Mouse (Mus musculus) neural tube, embryonic 15.5 days (tissue): Measurements from ENCODE around the gene Plk5. TPM values are rescaled to one million over a fixed set of nuclear protein-coding genes. Genes with fewer than 3 reads are reported as not detected.

Experiments
- ATAC-seq: fragments of 200-750 bp; cut with Nextera tagmentation; 2 replicates; pipeline ENCODE4 v1.8.0; 2017; ENCODE audit warnings: mild to moderate bottlenecking, moderate TSS enrichment, moderate library complexity; ENCODE audit not compliant: low FRiP score
- H3K27ac ChIP-seq: fragments of 300-500 bp; sonication (generic); replicated peaks from 2 replicates; pipeline ENCODE4 v1.5.1; 2015; ENCODE audit warnings: mild to moderate bottlenecking, inconsistent platforms
- H3K27me3 ChIP-seq: fragments of 300-500 bp; sonication (generic); replicated peaks from 2 replicates; pipeline ENCODE4 v1.6.1; 2015; ENCODE audit warnings: inconsistent platforms
- H3K36me3 ChIP-seq: fragments of 300-500 bp; sonication (generic); 2 replicates; pipeline ENCODE4 v1.6.1; 2015; ENCODE audit warnings: inconsistent platforms
- H3K4me1 ChIP-seq: fragments of 300-500 bp; sonication (generic); 2 replicates; pipeline ENCODE4 v1.6.1; 2015; ENCODE audit warnings: inconsistent platforms
- H3K4me2 ChIP-seq: fragments of 300-500 bp; sonication (generic); 2 replicates; pipeline ENCODE4 v1.6.1; 2015; ENCODE audit warnings: inconsistent platforms, mild to moderate bottlenecking, moderate library complexity
- H3K4me3 ChIP-seq: fragments of 300-500 bp; sonication (generic); replicated peaks from 2 replicates; pipeline ENCODE4 v1.5.1; 2015; ENCODE audit warnings: mild to moderate bottlenecking, inconsistent platforms
- H3K9ac ChIP-seq: fragments of 300-500 bp; sonication (generic); replicated peaks from 2 replicates; pipeline ENCODE4 v1.6.1; 2015; ENCODE audit warnings: mild to moderate bottlenecking, inconsistent platforms
- H3K9me3 ChIP-seq: fragments of 300-500 bp; sonication (generic); replicated peaks from 2 replicates; pipeline ENCODE4 v1.6.1; 2016; ENCODE audit warnings: inconsistent platforms
- WGBS: fragments of 180-500 bp; shearing (Covaris S2); methylation state at CpG from one replicate; pipeline ENCODE4 v1.1.7; 2015; ENCODE audit warnings: mixed read lengths; 5-methylcytosine and 5-hydroxymethylcytosine counted together
- polyA plus RNA-seq: library from polyadenylated mRNA; unstranded; fragments of >200 nt; fragmentation: Nextera tagmentation; extraction: Ambion mirVana; gene quantifications from 2 replicates; pipeline ENCODE4 v1.2.1, GENCODE M21; 2015

The Plk5 gene
- polyA plus RNA-seq, 1 experiment from 2014 or later: 6.1 TPM

DNA sequence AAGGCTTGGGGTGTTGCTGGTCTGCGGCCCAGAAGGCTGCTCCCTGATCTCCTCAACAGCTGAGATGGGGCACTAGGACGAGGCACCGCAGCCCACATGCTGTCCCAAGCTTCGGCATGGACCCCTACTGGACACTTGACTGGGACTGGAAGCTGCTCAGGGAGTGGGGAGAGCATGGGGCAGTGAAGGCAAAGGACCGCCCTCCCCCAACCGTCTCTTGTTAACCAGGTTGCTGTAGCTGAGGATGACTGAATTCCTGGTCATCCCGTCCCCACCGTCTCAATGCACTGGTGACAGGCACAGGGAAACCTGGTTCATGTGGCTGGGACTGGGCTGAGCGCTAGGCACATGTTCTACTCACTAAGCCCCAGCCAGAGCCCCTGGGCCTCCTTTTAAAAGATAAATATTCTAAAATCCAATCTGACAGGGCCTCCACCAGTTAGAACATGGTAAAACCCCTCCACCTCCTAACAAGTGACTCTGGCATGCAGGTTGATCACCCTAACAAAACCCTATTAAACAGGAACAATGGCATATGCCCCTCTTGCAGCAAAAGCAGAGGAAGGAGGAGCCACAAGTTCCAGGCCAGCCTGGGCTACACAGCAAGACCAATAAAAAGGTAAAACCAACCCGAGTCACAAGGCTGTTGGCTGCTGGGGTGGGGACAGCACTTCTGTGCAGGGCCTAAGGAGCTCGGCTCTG, 40.7 kb downstream of the Plk5 start:
- no peak for ATAC-seq
- H3K4me1 ChIP-seq: peaks cover 30% of the 10 kb centered on the region
- H3K9ac ChIP-seq: peak overlapping the region; percentile 91
- peak overlapping the region; percentile 100; the same call in 1 of the 2 replicates for H3K27ac ChIP-seq
- peak overlapping the region; percentile 70 for H3K4me3 ChIP-seq
- 89% methylated on average over 11 of the region's 11 CpGs for WGBS
- H3K9me3 ChIP-seq: no peaks in the 10 kb centered on the region
- no peaks in the 10 kb centered on the region for H3K27me3 ChIP-seq
- H3K4me2 ChIP-seq: peak overlapping the region; percentile 71
- H3K36me3 ChIP-seq: peaks cover 46% of the 10 kb centered on the region

DNA sequence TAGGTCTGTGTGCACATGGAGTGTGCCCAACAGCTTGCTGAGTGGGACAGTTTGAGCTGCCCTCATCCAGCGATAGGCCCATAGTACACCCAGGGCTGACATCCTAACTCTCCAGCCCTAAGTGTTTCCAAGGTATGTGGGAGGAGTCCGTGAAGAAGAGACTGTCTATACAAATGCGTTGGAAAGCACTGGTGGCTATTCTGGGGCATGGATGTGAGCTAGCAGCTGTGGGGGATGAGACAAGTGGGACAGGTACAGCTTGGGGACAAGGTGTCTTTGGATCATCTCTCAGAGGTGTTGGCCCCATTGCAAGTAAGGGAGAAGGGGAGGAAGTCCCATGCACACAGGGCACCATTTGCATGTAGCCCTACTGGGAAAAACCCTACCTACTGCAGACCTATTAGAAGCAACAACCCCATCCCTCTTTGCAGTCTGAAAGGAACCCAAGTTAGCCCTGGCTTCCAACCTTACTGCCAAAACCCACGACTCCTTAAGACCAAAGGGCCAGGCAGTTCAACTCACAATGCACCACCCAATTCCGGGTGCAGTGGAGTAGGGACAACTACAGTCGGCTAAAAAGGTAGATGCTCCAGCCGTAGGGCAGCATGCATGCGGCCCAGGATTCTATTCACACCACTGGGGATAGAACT, 41.4 kb downstream of the Plk5 start:
- Histone ChIP-seq H3K4me1 (peaks cover 30% of the 10 kb centered on the region), H3K36me3 (peaks cover 45% of the 10 kb centered on the region), H3K9me3 (no peaks in the 10 kb centered on the region), H3K4me3 (peak overlapping the region; percentile 70), H3K9ac (peak overlapping the region; percentile 91), H3K27me3 (no peaks in the 10 kb centered on the region), H3K4me2 (peak overlapping the region; percentile 71), H3K27ac (peak overlapping the region; percentile 100)
- WGBS: 40% methylated on average over 8 of the region's 8 CpGs
- ATAC-seq: no peak

DNA sequence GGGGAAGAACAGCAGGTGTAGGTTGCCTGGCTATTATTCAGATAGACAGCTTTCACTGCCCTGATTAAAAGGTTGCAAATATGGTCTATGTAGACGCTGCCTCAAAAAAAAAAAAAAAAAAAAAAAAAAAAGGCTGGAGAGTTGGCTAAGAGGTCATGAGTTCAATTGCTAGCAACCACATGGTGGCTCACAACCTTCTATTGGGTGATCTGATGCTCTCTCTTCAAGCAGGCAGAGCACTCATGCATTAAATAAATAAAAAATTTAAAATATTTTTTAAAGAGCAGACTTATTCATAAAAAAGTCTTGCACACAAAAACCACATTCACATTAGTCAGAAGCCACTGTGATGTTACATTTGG, 41.9 kb downstream of the Plk5 start:
- no peaks in the 10 kb centered on the region for H3K27me3 ChIP-seq
- ATAC-seq: no peak
- H3K27ac ChIP-seq: peak overlapping the region; percentile 100
- peaks cover 30% of the 10 kb centered on the region for H3K4me1 ChIP-seq
- peak overlapping the region; percentile 70 for H3K4me3 ChIP-seq
- H3K9ac ChIP-seq: peak overlapping the region; percentile 91
- 0% methylated on average over 1 of the region's 1 CpGs for WGBS
- no peaks in the 10 kb centered on the region for H3K9me3 ChIP-seq
- peak overlapping the region; percentile 71 for H3K4me2 ChIP-seq
- H3K36me3 ChIP-seq: peaks cover 45% of the 10 kb centered on the region

DNA sequence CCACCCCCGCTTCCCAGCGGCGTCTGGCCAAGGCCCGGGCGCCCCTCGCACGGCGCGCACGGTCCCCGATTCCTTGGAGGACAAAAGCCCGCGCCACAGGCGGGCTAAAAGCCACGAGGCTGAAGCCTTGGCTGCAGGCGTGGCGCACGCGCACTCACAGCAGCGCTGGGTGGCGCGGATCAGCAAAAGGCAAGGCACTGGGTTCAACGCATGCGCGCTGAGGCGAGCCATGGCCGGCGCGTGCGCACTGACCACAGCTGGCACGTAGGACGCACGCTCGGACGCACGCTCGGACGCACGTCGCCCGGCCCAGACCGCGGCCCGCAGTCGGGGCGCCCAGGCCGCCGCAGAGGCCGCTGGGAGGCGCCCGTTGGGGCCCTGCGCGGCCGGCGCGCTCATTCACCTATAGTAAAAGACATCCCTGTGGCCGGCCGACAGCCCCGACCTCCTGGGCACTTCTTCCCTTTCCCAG, 42.5 kb downstream of the Plk5 start:
- H3K4me1 ChIP-seq: peaks cover 30% of the 10 kb centered on the region
- H3K9ac ChIP-seq: peak overlapping the region; percentile 91
- H3K4me3 ChIP-seq: peak overlapping the region; percentile 70
- peaks cover 45% of the 10 kb centered on the region for H3K36me3 ChIP-seq
- no peaks in the 10 kb centered on the region for H3K27me3 ChIP-seq
- ATAC-seq: peak; percentile 88
- peak overlapping the region; percentile 100 for H3K27ac ChIP-seq
- under 1% methylated on average over 58 of the region's 59 CpGs for WGBS
- peak overlapping the region; percentile 71 for H3K4me2 ChIP-seq
- H3K9me3 ChIP-seq: no peaks in the 10 kb centered on the region

DNA sequence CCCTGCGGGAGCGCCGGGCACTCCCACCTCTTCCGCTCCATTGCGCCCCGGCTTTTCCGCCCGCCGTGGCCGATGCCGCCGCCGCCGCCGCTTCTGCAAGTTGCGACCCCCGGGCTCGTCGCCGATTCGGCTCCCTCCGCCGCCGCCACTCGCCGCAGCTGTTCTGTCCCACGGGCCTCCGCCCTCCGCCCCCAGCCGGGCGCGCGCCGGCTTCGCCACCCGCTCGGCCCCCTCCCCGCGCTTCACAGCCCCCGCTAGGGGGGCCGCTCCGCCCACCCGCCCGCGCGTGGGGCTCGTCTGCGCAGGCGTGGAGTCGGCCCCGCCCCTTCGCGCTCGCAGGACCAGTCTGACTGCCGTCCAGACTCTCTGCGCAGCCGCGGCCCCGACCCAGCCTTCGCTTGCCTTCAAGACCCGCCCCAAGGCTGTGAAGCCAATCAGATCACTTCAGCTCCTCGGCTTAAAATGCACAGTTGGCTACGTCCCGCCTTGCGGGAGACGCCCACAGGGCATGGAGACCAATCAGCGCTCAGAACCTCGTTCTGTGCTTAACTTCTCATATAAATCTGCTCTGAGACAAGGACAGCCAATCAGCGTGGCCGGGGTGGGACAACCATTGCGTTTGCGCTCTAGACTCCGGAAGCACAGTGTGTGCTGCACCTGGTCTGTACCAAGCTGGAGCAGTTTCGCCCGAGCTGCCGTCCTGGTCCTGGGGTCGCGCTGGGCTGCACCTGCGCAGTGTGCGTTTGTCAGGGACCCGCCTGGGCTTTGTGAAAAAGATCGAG, 43.1 kb downstream of the Plk5 start, which contains the start of gene Mbd3:
Gene Mbd3 (minus strand): TSS at position 360 of the 782 bp plus-strand sequence.
- ATAC-seq: peak; percentile 95
- Histone ChIP-seq H3K27ac (peak within 1 kb of the TSS; percentile 100), H3K4me2 (peak within 1 kb of the TSS; percentile 71), H3K36me3 (peaks cover 45% of the 10 kb centered on the region), H3K4me1 (peaks cover 30% of the 10 kb centered on the region), H3K9ac (peak within 1 kb of the TSS; percentile 91), H3K4me3 (peak within 1 kb of the TSS; percentile 70), H3K27me3 (no peaks in the 10 kb centered on the region), H3K9me3 (no peaks in the 10 kb centered on the region)
- under 1% methylated on average over 77 of the region's 82 CpGs for WGBS

DNA sequence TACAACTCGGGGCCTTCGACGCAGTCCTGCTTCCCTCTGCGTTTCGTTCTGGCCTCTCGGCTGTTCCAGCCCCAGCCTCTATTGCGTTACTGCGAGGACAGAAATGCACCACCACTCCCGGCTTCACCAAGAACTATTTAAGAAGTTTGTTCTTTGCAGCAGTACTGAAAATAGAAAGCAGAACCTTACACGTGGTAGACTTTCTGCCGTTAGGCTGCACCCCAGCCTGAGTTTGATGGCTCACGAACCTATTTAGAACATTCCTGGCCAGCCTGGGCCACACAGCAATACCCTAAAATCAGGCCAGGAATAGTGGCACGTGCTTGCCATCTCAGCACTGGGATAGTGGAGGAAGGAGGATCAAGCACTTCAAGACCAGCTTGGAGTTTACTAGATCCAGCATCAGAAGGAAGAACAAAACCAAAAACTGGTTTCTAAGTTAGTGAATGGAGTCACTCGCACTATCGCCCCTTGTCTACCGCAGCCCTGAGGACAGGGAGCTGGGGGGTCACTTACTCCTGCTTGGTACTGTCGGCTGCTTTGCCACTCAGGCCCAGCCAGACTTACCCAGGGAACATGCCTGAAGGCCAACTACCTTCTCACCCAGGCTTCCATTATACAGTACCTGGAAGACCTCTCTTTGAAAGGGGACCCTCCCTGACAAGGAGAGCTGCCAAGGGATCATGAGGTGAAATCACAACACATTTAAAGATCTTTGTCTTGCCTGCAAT, 43.9 kb downstream of the Plk5 start:
- peak overlapping the region; percentile 53 for H3K9ac ChIP-seq
- peak overlapping the region; percentile 70 for H3K4me3 ChIP-seq
- no peaks in the 10 kb centered on the region for H3K9me3 ChIP-seq
- H3K27ac ChIP-seq: peak overlapping the region; percentile 100
- H3K27me3 ChIP-seq: no peaks in the 10 kb centered on the region
- H3K4me2 ChIP-seq: peak overlapping the region; percentile 71
- no peak for ATAC-seq
- peaks cover 38% of the 10 kb centered on the region for H3K36me3 ChIP-seq
- peaks cover 37% of the 10 kb centered on the region for H3K4me1 ChIP-seq
- 14% methylated on average over 17 of the region's 17 CpGs for WGBS

DNA sequence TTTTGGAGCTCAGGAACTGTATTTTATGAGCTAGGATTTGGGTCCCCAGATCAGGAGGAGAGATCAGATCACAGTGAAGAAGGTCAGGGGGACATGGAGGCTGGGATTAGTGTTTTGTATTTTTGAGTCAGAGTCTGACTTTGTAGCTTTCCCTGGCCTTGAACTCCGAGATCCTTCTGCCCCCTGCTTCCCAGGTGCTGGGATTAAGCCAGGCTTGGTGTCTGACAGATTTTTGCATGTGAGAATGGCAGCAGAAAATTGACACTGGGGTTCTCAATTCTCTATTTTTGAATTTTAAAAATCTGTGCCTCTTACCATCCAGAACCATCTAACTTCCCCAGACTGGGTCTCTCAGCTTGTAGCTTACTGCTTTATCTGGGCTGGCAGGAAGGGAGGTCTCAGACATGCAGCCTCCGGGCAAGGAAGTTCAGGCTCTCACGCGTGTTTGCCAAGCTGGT, 44.5 kb downstream of the Plk5 start:
- Histone ChIP-seq H3K4me2 (peak overlapping the region; percentile 71), H3K9me3 (no peaks in the 10 kb centered on the region), H3K27ac (peak overlapping the region; percentile 100), H3K9ac (peak overlapping the region; percentile 53), H3K27me3 (no peaks in the 10 kb centered on the region), H3K4me1 (peaks cover 43% of the 10 kb centered on the region), H3K4me3 (no peak overlapping the region), H3K36me3 (peaks cover 33% of the 10 kb centered on the region)
- ATAC-seq: no peak
- 88% methylated on average over 4 of the region's 4 CpGs for WGBS

DNA sequence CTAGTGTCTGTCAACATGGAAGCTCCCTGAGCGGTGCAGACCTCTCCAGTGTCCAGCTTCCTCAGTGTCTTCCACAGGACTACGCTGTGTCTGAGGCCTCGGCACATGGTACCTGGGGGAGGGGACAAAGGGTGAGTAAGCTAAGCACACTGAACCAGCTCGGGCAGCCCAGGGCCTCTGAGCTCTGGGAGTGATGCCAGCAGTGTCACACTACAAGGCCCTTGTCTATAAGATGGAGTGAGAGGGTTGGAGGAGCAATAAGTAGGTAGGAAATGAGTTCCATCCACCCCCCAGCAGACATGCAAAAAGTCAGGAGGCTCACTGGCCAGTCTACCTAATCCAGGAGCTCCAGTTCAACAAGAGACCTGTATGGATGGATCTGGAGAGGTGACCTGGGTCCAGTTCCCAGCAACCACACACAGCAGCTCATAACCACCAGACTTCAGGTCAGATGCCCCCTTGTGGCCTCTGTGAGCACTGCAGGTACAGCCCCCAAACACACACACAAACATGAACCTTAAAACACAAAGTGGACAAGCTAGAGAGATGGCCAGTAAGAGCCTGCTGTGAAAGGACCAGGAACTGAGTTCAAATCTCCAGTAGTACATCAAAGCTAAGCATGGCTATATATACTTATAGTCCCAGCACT, 46.9 kb downstream of the Plk5 start:
- Histone ChIP-seq H3K9ac (no peak overlapping the region), H3K4me1 (peaks cover 40% of the 10 kb centered on the region), H3K4me2 (no peak overlapping the region), H3K9me3 (no peaks in the 10 kb centered on the region), H3K27me3 (no peaks in the 10 kb centered on the region), H3K4me3 (no peak overlapping the region), H3K36me3 (peaks cover 33% of the 10 kb centered on the region), H3K27ac (no peak overlapping the region)
- WGBS: 97% methylated on average over 4 of the region's 4 CpGs
- no peak for ATAC-seq

DNA sequence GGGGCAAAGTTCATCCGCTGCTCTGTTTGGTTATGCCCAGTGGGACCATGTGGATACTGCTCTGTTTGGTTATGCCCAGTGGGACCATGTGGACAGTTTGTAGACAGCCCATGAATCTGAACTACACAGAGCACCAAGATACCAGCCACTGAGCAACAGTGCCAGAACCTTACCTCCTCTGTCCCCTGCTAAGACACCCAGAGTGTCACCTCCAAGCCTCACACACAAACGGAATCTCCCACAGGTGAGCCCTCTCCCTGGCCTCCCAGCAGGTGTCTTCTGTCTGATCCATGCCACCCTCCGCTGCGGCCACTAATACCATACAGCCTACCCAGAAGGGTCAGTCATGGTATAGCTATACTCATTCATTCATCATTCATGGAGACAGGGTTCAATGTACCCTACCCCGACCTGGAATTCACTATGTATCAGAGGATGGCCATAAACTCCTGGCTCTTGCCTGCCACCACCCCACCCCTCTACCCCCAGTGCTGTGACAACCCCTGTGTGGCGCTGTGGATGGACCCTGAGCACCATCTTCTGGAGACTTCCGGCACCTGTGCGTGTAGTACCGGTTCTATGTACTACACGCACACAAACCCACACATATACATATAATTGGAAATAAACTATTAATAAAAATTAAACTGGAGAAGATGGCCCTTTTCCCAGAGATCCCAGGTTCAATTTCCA, 49.4 kb downstream of the Plk5 start:
- Histone ChIP-seq H3K36me3 (peaks cover 51% of the 10 kb centered on the region), H3K9me3 (no peaks in the 10 kb centered on the region), H3K4me1 (peaks cover 32% of the 10 kb centered on the region), H3K4me3 (peak overlapping the region; percentile 62), H3K9ac (peak overlapping the region; percentile 78), H3K27ac (peak overlapping the region; percentile 88), H3K4me2 (peak overlapping the region; percentile 95), H3K27me3 (no peaks in the 10 kb centered on the region)
- ATAC-seq: no peak
- 56% methylated on average over 10 of the region's 10 CpGs for WGBS

DNA sequence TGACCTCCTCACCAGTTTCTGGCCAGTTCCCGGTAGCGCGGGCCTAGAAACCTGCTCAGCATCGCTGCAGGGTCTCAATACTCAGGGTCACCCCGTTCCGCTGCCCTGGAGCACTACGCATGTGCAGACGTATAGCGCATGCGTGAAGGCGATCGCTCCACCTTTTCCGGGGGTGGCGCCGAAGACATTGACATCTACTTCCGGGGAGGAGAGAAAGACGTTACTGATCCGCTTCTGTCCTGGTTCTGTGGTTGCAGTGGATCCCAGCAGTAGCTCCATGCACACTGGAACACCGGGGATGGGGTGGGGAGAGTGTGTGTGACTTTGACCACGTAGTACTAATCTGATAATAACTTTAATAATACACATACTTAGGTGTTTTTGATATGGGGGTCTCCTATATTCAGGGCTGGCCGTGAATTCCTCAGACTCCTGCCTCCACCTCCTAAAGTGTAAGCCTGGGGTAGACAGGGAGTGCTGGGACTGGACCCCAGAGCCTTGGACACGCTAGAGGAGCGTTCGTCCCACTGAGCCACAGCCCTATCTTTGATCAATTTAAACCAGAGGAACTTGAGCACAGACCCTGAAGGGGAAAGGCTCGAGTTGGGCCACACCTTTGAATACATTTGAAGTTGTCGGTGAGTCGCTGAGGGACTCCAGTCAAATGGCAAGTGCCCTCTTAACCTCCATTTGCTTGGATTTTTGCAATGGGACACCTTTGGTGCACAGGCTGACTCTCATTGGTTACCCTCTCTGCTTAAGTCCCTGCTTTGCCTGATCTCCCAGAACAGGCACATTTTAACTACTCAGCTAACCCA, 50.6 kb downstream of the Plk5 start, which contains the start of gene Uqcr11:
Gene Uqcr11 (minus strand): TSS at position 147 of the 818 bp plus-strand sequence.
- Histone ChIP-seq H3K4me2 (peak within 1 kb of the TSS; percentile 95), H3K27me3 (no peaks in the 10 kb centered on the region), H3K36me3 (peaks cover 55% of the 10 kb centered on the region), H3K9me3 (no peaks in the 10 kb centered on the region), H3K9ac (peak within 1 kb of the TSS; percentile 78), H3K27ac (peak within 1 kb of the TSS; percentile 88), H3K4me3 (peak within 1 kb of the TSS; percentile 62), H3K4me1 (peaks cover 26% of the 10 kb centered on the region)
- WGBS: 3% methylated on average over 27 of the region's 27 CpGs
- peak; percentile 82 for ATAC-seq
